Mouse (Mus musculus) lung, embryonic 14.5 days (tissue): ENCODE measurements around the gene Dynlt1b. TPM values are rescaled to one million over a fixed set of nuclear protein-coding genes. Genes with fewer than 3 reads are reported as not detected.
"Not testable (repeated sequence)": the region's sequence is repeated elsewhere in the genome, so short reads cannot be mapped to it uniquely, and the experiment has no call there.

ENCODE experiments used
- ATAC-seq: fragments of 200-750 bp; cut with Nextera tagmentation; 2 replicates; pipeline ENCODE4 v1.8.0; 2017; ENCODE audit warnings: mild to moderate bottlenecking, moderate TSS enrichment, moderate library complexity; ENCODE audit not compliant: insufficient read depth
- DNase-seq: peaks from one replicate; pipeline ENCODE4 v3.0.0-alpha.2; 2015
- H3K27ac ChIP-seq: fragments of 300-500 bp; sonication (generic); 2 replicates; pipeline ENCODE4 v1.5.1; 2014; ENCODE audit warnings: low read depth, mild to moderate bottlenecking, moderate library complexity
- H3K27me3 ChIP-seq: fragments of 300-500 bp; sonication (generic); 2 replicates; pipeline ENCODE4 v1.6.1; 2014; ENCODE audit warnings: low read length, control low read depth; ENCODE audit not compliant: insufficient read depth
- H3K36me3 ChIP-seq: fragments of 300-500 bp; sonication (generic); 2 replicates; pipeline ENCODE4 v1.6.1; 2014; ENCODE audit warnings: control low read depth; ENCODE audit not compliant: insufficient read depth
- H3K4me1 ChIP-seq: fragments of 300-500 bp; sonication (generic); 2 replicates; pipeline ENCODE4 v1.6.1; 2014; ENCODE audit warnings: antibody characterized with exemption, control low read depth; ENCODE audit not compliant: insufficient read depth
- H3K4me2 ChIP-seq: fragments of 300-500 bp; sonication (generic); 2 replicates; pipeline ENCODE4 v1.6.1; 2014; ENCODE audit warnings: mild to moderate bottlenecking
- H3K4me3 ChIP-seq: fragments of 300-500 bp; sonication (generic); 2 replicates; pipeline ENCODE4 v1.5.1; 2014; ENCODE audit warnings: low read depth, low read length
- H3K9ac ChIP-seq: fragments of 300-500 bp; sonication (generic); 2 replicates; pipeline ENCODE4 v1.6.1; 2014
- H3K9me3 ChIP-seq: fragments of 300-500 bp; sonication (generic); 2 replicates; pipeline ENCODE4 v1.6.1; 2016; ENCODE audit warnings: low read depth, low read length, control low read depth
- WGBS: fragments of 180-500 bp; shearing (Covaris S2); extraction: QIAGEN DNeasy Blood & Tissue Kit; methylation state at CpG from one replicate; pipeline ENCODE4 v1.1.7; 2014; 5-methylcytosine and 5-hydroxymethylcytosine counted together
- polyA plus RNA-seq: library from polyadenylated mRNA; unstranded; fragments of >200 nt; fragmentation: Nextera tagmentation; extraction: Ambion mirVana; gene quantifications from 2 replicates; pipeline ENCODE4 v1.2.1, GENCODE M21; 2014

Dynlt1b gene
- polyA plus RNA-seq, 1 experiment from 2014 or later, result 584 TPM

DNA sequence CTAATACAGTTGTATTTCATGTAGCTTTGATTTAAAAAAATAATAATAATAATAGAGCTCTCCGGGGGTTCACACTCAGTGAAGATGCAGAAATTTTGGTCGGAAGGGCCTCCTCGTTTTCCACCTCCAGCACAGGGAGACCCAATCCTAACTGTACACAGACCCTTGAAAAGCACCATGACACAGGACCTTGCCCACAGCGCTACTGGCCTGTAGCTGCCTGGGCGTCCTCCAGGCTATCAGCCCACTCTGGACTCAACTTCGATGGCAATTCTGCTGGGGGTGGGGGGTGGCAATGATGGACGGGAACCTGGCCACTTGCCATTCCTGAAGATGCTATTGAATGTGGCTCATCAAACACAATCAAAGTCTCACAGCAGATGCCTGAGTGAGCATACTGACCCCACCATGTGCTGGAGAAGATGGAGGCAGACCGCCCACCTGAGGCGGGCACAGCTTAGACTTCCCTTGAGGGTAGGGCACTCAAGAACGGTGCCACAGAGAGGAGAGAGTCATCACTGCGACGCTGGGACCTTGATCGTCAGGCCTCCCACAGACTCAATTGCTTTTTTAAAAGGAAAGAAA lies 10.7 kb downstream of the Dynlt1b start:
- H3K9ac ChIP-seq, H3K4me2 ChIP-seq, DNase-seq, H3K4me3 ChIP-seq, H3K36me3 ChIP-seq, H3K27ac ChIP-seq, H3K9me3 ChIP-seq, H3K4me1 ChIP-seq, H3K27me3 ChIP-seq: not testable (repeated sequence)
- ATAC-seq, result 0 out of 2 replicates have a peak, but pooled peaks have one; percentile 26
- WGBS, result 87% methylated on average over 13 of the region's 13 CpGs

- not testable (repeated sequence) for H3K36me3 ChIP-seq, H3K27me3 ChIP-seq, H3K4me1 ChIP-seq, H3K9ac ChIP-seq, H3K27ac ChIP-seq, DNase-seq, H3K4me2 ChIP-seq, H3K4me3 ChIP-seq, H3K9me3 ChIP-seq, ATAC-seq
- WGBS, result 80% methylated on average over 5 of the region's 5 CpGs
Observed at GRCm38 (mm10) chr17:6441254-6441653, 11.3 kb downstream of the Dynlt1b start.

GRCm38 (mm10) chr17:6442513-6442912 lies 12.6 kb downstream of the Dynlt1b start:
- not testable (repeated sequence) for H3K9me3 ChIP-seq, H3K4me1 ChIP-seq, ATAC-seq, H3K4me2 ChIP-seq, H3K27ac ChIP-seq, H3K9ac ChIP-seq, H3K27me3 ChIP-seq, H3K36me3 ChIP-seq, DNase-seq, H3K4me3 ChIP-seq
- WGBS, result 89% methylated on average over 3 of the region's 7 CpGs

GRCm38 (mm10) chr17:6445794-6446587 lies 16.1 kb downstream of the Dynlt1b start:
- DNase-seq, H3K36me3 ChIP-seq, H3K4me2 ChIP-seq, ATAC-seq, H3K9ac ChIP-seq, H3K27me3 ChIP-seq, H3K4me3 ChIP-seq, H3K27ac ChIP-seq, H3K9me3 ChIP-seq, H3K4me1 ChIP-seq: not testable (repeated sequence)
- 58% methylated on average over 7 of the region's 16 CpGs for WGBS

DNA sequence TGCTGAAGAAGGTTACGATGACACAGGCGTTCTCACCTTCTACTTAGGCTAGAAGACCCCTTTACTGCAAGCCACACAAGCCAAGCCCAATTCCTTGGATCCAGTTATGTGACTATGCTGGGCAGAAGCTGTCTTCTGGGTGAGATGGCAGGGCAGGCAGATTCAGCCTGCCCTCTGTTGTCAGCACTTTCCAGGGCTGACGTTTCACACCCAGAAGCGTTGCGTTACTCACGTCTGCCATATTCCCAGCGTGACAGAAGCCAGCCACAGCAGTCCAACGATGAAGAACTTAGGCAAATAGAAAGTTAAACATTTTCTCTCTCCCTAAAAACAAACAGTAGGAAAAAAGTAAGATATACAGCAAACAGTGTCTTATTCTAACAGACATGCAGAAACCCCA lies 18.4 kb downstream of the Dynlt1b start:
- H3K9ac ChIP-seq, H3K27ac ChIP-seq, DNase-seq, H3K4me1 ChIP-seq, H3K4me3 ChIP-seq, H3K36me3 ChIP-seq, ATAC-seq, H3K9me3 ChIP-seq, H3K27me3 ChIP-seq, H3K4me2 ChIP-seq: not testable (repeated sequence)
- WGBS, result 70% methylated on average over 8 of the region's 8 CpGs

GRCm38 (mm10) chr17:6449166-6449565 lies 19.3 kb downstream of the Dynlt1b start:
- not testable (repeated sequence) for ATAC-seq, H3K27ac ChIP-seq, H3K27me3 ChIP-seq, H3K9me3 ChIP-seq, H3K4me3 ChIP-seq, H3K4me2 ChIP-seq, H3K9ac ChIP-seq, H3K4me1 ChIP-seq, DNase-seq, H3K36me3 ChIP-seq
- 90% methylated on average over 12 of the region's 12 CpGs for WGBS

DNA sequence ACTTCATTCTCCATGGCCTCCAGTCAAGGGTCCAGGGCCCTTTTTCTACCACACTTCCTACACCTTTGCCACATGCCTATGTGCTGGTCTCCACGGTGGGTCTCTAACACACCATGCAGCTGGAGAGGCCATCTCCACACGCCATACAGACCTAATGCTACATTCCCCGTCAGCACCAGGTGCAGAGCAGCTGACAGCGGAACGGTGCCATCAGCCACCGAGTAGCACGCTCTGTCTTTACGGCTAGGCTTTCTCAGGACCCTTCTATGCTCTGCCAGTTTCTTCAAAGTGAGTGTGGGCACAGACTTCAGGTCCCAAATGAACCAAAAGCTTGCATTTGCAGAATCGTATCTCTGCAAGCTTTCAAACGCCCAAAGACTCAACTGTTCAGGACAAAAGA lies 21.3 kb downstream of the Dynlt1b start:
- H3K9me3 ChIP-seq, H3K36me3 ChIP-seq, DNase-seq, H3K27ac ChIP-seq, H3K9ac ChIP-seq, H3K27me3 ChIP-seq, H3K4me3 ChIP-seq, ATAC-seq, H3K4me1 ChIP-seq, H3K4me2 ChIP-seq: not testable (repeated sequence)
- 86% methylated on average over 2 of the region's 10 CpGs for WGBS

DNA sequence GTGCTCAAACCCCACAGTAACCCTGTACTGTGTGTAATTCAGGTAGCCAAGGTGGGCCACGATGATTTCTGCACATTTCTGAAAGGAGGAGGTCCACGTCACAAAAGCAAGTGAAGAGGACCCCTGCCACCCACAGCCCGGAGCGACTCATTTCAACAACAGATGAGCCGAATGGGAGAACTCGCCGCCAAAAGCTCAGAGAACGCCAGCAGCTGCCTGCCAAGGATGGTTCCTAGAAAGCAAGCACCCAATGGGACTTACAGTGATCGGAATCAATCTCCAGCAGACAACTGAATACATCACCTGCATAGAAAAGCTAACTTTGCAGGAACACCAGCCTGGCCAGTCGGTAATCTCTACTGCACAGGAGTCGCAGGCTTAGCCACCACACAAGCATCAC lies 22.8 kb downstream of the Dynlt1b start:
- not testable (repeated sequence) for H3K9me3 ChIP-seq, DNase-seq, H3K36me3 ChIP-seq, H3K27ac ChIP-seq, H3K4me1 ChIP-seq, H3K9ac ChIP-seq, H3K27me3 ChIP-seq, ATAC-seq, H3K4me3 ChIP-seq, H3K4me2 ChIP-seq
- 89% methylated on average over 8 of the region's 11 CpGs for WGBS

GRCm38 (mm10) chr17:6454703-6455102 lies 24.8 kb downstream of the Dynlt1b start:
- not testable (repeated sequence) for H3K36me3 ChIP-seq, H3K9me3 ChIP-seq, DNase-seq, H3K4me1 ChIP-seq, H3K4me3 ChIP-seq, H3K27me3 ChIP-seq, ATAC-seq, H3K9ac ChIP-seq, H3K27ac ChIP-seq, H3K4me2 ChIP-seq
- WGBS, result 85% methylated on average over 2 of the region's 2 CpGs

DNA sequence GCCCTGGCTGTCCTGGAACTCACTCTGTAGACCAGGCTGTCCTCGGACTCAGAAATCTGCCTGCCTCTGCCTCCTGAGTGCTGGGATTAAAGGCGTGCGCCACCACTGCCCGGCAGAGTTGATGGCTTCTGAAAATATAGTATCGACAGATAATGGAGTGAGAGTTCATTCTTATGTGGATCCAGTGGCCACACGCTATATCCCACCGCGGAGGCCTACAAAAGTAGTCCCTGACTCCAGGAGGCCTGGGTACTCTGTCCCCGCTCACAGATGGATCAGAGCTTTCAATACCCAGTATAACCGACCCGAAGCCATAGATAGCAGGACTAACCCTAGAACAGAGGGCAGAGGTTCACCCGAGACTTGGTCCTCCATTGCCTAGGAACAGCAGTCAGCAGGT lies 26.0 kb downstream of the Dynlt1b start:
- 93% methylated on average over 11 of the region's 12 CpGs for WGBS
- not testable (repeated sequence) for ATAC-seq, H3K27me3 ChIP-seq, H3K27ac ChIP-seq, H3K9me3 ChIP-seq, H3K4me2 ChIP-seq, H3K36me3 ChIP-seq, DNase-seq, H3K9ac ChIP-seq, H3K4me1 ChIP-seq, H3K4me3 ChIP-seq
